Mouse (Mus musculus): ENCODE data around the gene Ephx4. TPM values are rescaled to one million over a fixed set of nuclear protein-coding genes. Genes with fewer than 3 reads are reported as not detected.
A peak's percentile ranks its signal among the peaks of the same experiment; 100 is the strongest.
"Not testable (repeated sequence)": the region's sequence is repeated elsewhere in the genome, so short reads cannot be mapped to it uniquely, and the experiment has no call there.

The Ephx4 gene
- polyA plus RNA-seq (2016; fragmentation: Nextera tagmentation; extraction: Ambion mirVana) = 0.68 and 0.75 TPM in 2 replicates

- peak within 1 kb of the TSS; percentile 68 for H3K4me3 ChIP-seq
- peaks cover 54% of the 10 kb centered on the region for H3K27me3 ChIP-seq (ENCODE audit: poor library complexity, severe bottlenecking)
- H3K27ac ChIP-seq = peak within 1 kb of the TSS; percentile 82
- H3K36me3 ChIP-seq (replicated peaks) = no peaks in the 10 kb centered on the region
- peaks cover 3% of the 10 kb centered on the region; the same call in 1 of the 2 replicates for H3K9me3 ChIP-seq
- DNase-seq (ENCODE audit: extremely low spot score, low spot score) = no peak
- 18% methylated on average over 5 of the region's 5 CpGs for WGBS
- peaks cover 22% of the 10 kb centered on the region for H3K4me1 ChIP-seq
Observed at GRCm38 (mm10) chr5:107402436-107402835, at the start of gene Ephx4. Gene Ephx4, plus strand, starts transcription at chr5:107402736.

- H3K27ac ChIP-seq = no peak overlapping the region
- no peaks in the 10 kb centered on the region for H3K9me3 ChIP-seq
- no peaks in the 10 kb centered on the region for H3K27me3 ChIP-seq (ENCODE audit: poor library complexity, severe bottlenecking)
- H3K4me1 ChIP-seq = no peaks in the 10 kb centered on the region; the same call in 1 of the 2 replicates
- H3K36me3 ChIP-seq (replicated peaks) = no peaks in the 10 kb centered on the region
- no peak for DNase-seq (ENCODE audit: extremely low spot score, low spot score)
- WGBS = 76% methylated on average over 3 of the region's 3 CpGs
- no peak overlapping the region for H3K4me3 ChIP-seq
Observed at GRCm38 (mm10) chr5:107353981-107354380, 48.6 kb upstream of the Ephx4 start.

- DNase-seq (ENCODE audit: extremely low spot score, low spot score) = no peak
- no peak overlapping the region for H3K4me3 ChIP-seq
- H3K4me1 ChIP-seq = peaks cover 7% of the 10 kb centered on the region; the same call in 1 of the 2 replicates
- WGBS = 38% methylated on average over 1 of the region's 1 CpGs
- H3K27me3 ChIP-seq (ENCODE audit: poor library complexity, severe bottlenecking) = no peaks in the 10 kb centered on the region
- H3K9me3 ChIP-seq = no peaks in the 10 kb centered on the region
- H3K36me3 ChIP-seq (replicated peaks) = no peaks in the 10 kb centered on the region
- no peak overlapping the region for H3K27ac ChIP-seq
Observed at GRCm38 (mm10) chr5:107355801-107356200, 46.7 kb upstream of the Ephx4 start.

GRCm38 (mm10) chr5:107357723-107358122 lies 44.8 kb upstream of the Ephx4 start:
- Histone ChIP-seq H3K4me3 (no peak overlapping the region), H3K4me1 (peaks cover 7% of the 10 kb centered on the region; the same call in 1 of the 2 replicates), H3K36me3 (replicated peaks) (no peaks in the 10 kb centered on the region), H3K9me3 (no peaks in the 10 kb centered on the region), H3K27ac (no peak overlapping the region), H3K27me3 (ENCODE audit: poor library complexity, severe bottlenecking) (no peaks in the 10 kb centered on the region)
- DNase-seq (ENCODE audit: extremely low spot score, low spot score) = no peak
- 93% methylated on average over 8 of the region's 8 CpGs for WGBS

- Histone ChIP-seq H3K4me3 (peak overlapping the region; percentile 72), H3K9me3 (no peaks in the 10 kb centered on the region), H3K4me1 (peaks cover 7% of the 10 kb centered on the region; the same call in 1 of the 2 replicates), H3K27ac (peak overlapping the region; percentile 81), H3K36me3 (replicated peaks) (no peaks in the 10 kb centered on the region), H3K27me3 (ENCODE audit: poor library complexity, severe bottlenecking) (no peaks in the 10 kb centered on the region)
- DNase-seq (ENCODE audit: extremely low spot score, low spot score) = peak; percentile 86
- WGBS = under 1% methylated on average over 40 of the region's 40 CpGs
Observed at GRCm38 (mm10) chr5:107359395-107360053, 43.0 kb upstream of the Ephx4 start.

GRCm38 (mm10) chr5:107360054-107360730 lies 42.3 kb upstream of the Ephx4 start:
- Histone ChIP-seq H3K9me3 (no peaks in the 10 kb centered on the region), H3K27me3 (ENCODE audit: poor library complexity, severe bottlenecking) (no peaks in the 10 kb centered on the region), H3K27ac (peak overlapping the region; percentile 81), H3K4me3 (peak overlapping the region; percentile 72), H3K4me1 (peaks cover 7% of the 10 kb centered on the region; the same call in 1 of the 2 replicates), H3K36me3 (replicated peaks) (no peaks in the 10 kb centered on the region)
- no peak for DNase-seq (ENCODE audit: extremely low spot score, low spot score)
- WGBS = 25% methylated on average over 9 of the region's 9 CpGs

- WGBS = 75% methylated on average over 3 of the region's 3 CpGs
Observed at GRCm38 (mm10) chr5:107370040-107370439, 32.5 kb upstream of the Ephx4 start.

GRCm38 (mm10) chr5:107371335-107371734 lies 31.2 kb upstream of the Ephx4 start:
- no peak for DNase-seq (ENCODE audit: extremely low spot score, low spot score)
- Histone ChIP-seq H3K9me3 (no peaks in the 10 kb centered on the region), H3K4me1 (peaks cover 9% of the 10 kb centered on the region), H3K27me3 (ENCODE audit: poor library complexity, severe bottlenecking) (no peaks in the 10 kb centered on the region), H3K36me3 (replicated peaks) (no peaks in the 10 kb centered on the region), H3K27ac (no peak overlapping the region), H3K4me3 (no peak overlapping the region)
- WGBS = 94% methylated on average over 5 of the region's 5 CpGs

More at GRCm38 (mm10) chr5:107370040-107370439, 32.5 kb upstream of the Ephx4 start:
- H3K9me3 ChIP-seq = no peaks in the 10 kb centered on the region
- peaks cover 9% of the 10 kb centered on the region for H3K4me1 ChIP-seq
- H3K27ac ChIP-seq = peak overlapping the region; percentile 51; the same call in 1 of the 2 replicates
- no peak for DNase-seq (ENCODE audit: extremely low spot score, low spot score)
- H3K27me3 ChIP-seq (ENCODE audit: poor library complexity, severe bottlenecking) = no peaks in the 10 kb centered on the region
- no peaks in the 10 kb centered on the region for H3K36me3 ChIP-seq (replicated peaks)
- no peak overlapping the region for H3K4me3 ChIP-seq

GRCm38 (mm10) chr5:107373256-107373655 lies 29.3 kb upstream of the Ephx4 start:
- H3K36me3 ChIP-seq (replicated peaks) = no peaks in the 10 kb centered on the region
- 90% methylated on average over 4 of the region's 4 CpGs for WGBS

GRCm38 (mm10) chr5:107386448-107386847 lies 16.1 kb upstream of the Ephx4 start:
- not testable (repeated sequence) for H3K27ac ChIP-seq; DNase-seq (ENCODE audit: extremely low spot score, low spot score); H3K4me1 ChIP-seq; H3K27me3 ChIP-seq (ENCODE audit: poor library complexity, severe bottlenecking); H3K9me3 ChIP-seq; H3K4me3 ChIP-seq; H3K36me3 ChIP-seq (replicated peaks)

More at GRCm38 (mm10) chr5:107373256-107373655, 29.3 kb upstream of the Ephx4 start:
- H3K4me1 ChIP-seq = peaks cover 9% of the 10 kb centered on the region
- no peaks in the 10 kb centered on the region for H3K9me3 ChIP-seq
- H3K27ac ChIP-seq = no peak overlapping the region
- DNase-seq (ENCODE audit: extremely low spot score, low spot score) = no peak
- no peak overlapping the region for H3K4me3 ChIP-seq
- no peaks in the 10 kb centered on the region for H3K27me3 ChIP-seq (ENCODE audit: poor library complexity, severe bottlenecking)

GRCm38 (mm10) chr5:107387788-107388187 lies 14.7 kb upstream of the Ephx4 start:
- Histone ChIP-seq H3K36me3 (replicated peaks) (no peaks in the 10 kb centered on the region), H3K27ac (no peak overlapping the region), H3K9me3 (no peaks in the 10 kb centered on the region), H3K27me3 (ENCODE audit: poor library complexity, severe bottlenecking) (no peaks in the 10 kb centered on the region), H3K4me1 (no peaks in the 10 kb centered on the region), H3K4me3 (no peak overlapping the region)
- 98% methylated on average over 1 of the region's 1 CpGs for WGBS
- DNase-seq (ENCODE audit: extremely low spot score, low spot score) = no peak

- Histone ChIP-seq H3K4me1 (no peaks in the 10 kb centered on the region), H3K27ac (no peak overlapping the region), H3K9me3 (no peaks in the 10 kb centered on the region), H3K4me3 (no peak overlapping the region), H3K36me3 (replicated peaks) (no peaks in the 10 kb centered on the region), H3K27me3 (ENCODE audit: poor library complexity, severe bottlenecking) (no peaks in the 10 kb centered on the region)
- 97% methylated on average over 2 of the region's 2 CpGs for WGBS
- DNase-seq (ENCODE audit: extremely low spot score, low spot score) = no peak
Observed at GRCm38 (mm10) chr5:107389373-107389772, 13.2 kb upstream of the Ephx4 start.

GRCm38 (mm10) chr5:107394437-107394836 lies 8.1 kb upstream of the Ephx4 start:
- no peaks in the 10 kb centered on the region for H3K27me3 ChIP-seq (ENCODE audit: poor library complexity, severe bottlenecking)
- no peak overlapping the region for H3K4me3 ChIP-seq
- H3K4me1 ChIP-seq = no peaks in the 10 kb centered on the region
- no peak overlapping the region for H3K27ac ChIP-seq
- H3K9me3 ChIP-seq = peaks cover 3% of the 10 kb centered on the region; the same call in 1 of the 2 replicates
- WGBS = 69% methylated on average over 2 of the region's 2 CpGs
- H3K36me3 ChIP-seq (replicated peaks) = no peaks in the 10 kb centered on the region
- no peak for DNase-seq (ENCODE audit: extremely low spot score, low spot score)
